Mouse (Mus musculus): ENCODE measurements at regions not wholly inside any gene's neighbourhood (a gene's known extent, or its start where the extent isn't known, plus 50 kb on each side); places are given as distances from the start of the nearest gene placed in this dataset.
A peak's percentile ranks its signal among the peaks of the same experiment; 100 is the strongest.

DNA sequence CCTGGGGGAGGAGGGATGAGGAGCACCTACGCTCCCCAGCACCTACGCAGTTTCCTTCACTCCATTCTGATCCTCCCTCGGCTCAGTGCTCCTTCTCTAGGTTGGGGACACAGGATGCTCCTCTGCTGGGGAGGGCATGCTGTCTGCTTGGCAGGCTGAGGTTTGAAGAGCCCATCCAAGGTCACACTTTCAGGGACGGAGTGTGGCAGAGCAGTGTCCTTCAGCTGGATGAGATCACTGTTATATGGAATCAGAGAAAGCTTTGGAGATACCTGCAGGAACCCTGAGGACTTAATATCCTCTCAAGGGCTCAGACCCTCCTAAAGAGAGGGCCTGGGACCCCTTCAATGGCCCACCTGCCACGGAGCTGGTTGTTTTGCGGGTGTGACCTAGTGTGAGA, 60.5 kb downstream of the Klhdc7a start:
- 89% methylated on average over 6 of the region's 6 CpGs for WGBS
- Histone ChIP-seq H3K9me3 (replicated peaks; ENCODE audit: control insufficient read depth, low read length) (no peaks in the 10 kb centered on the region), H3K36me3 (replicated peaks; ENCODE audit: control insufficient read depth, insufficient read depth, low read depth, low read length) (no peaks in the 10 kb centered on the region), H3K27ac (replicated peaks; ENCODE audit: low read depth, low read length) (no peak overlapping the region), H3K4me1 (ENCODE audit: control insufficient read depth, insufficient read depth, low read length) (no peaks in the 10 kb centered on the region), H3K9ac (replicated peaks; ENCODE audit: low read length) (no peak overlapping the region), H3K27me3 (ENCODE audit: control insufficient read depth, insufficient read depth, low read length) (no peaks in the 10 kb centered on the region), H3K4me3 (ENCODE audit: low read depth, low read length) (no peak overlapping the region), H3K4me2 (ENCODE audit: low read depth, low read length) (no peak overlapping the region)
- no peak for ATAC-seq (replicated peaks; ENCODE audit: insufficient number of reproducible peaks, low FRiP score, low TSS enrichment, low read depth)
- no peak for DNase-seq (ENCODE audit: low spot score)

DNA sequence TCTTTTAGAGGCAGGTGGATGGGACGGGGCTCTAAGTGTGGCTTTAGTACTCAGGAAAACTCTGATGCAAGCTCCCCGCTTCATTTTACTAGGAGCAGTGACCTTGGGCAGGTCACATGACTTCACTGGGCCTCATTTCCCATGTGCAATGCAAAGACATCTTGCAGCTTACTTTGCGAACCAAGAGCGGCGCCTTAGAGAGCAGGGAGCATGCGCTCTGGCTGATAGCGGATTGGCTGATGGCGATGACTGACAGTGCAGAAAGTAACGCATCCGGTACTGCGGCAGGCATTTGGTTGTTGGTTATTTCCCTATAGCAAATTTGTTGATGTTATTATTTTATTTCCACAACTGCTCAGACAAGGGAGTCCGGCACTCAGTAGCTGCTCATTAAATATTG, 61.6 kb downstream of the Klhdc7a start:
- WGBS, result 89% methylated on average over 12 of the region's 12 CpGs
- H3K27me3 ChIP-seq (ENCODE audit: control insufficient read depth, insufficient read depth, low read length), result no peaks in the 10 kb centered on the region
- DNase-seq (ENCODE audit: low spot score) (no peak), ATAC-seq (replicated peaks; ENCODE audit: insufficient number of reproducible peaks, low FRiP score, low TSS enrichment, low read depth) (no peak)
- no peaks in the 10 kb centered on the region for H3K4me1 ChIP-seq (ENCODE audit: control insufficient read depth, insufficient read depth, low read length)
- no peak overlapping the region for H3K4me3 ChIP-seq (ENCODE audit: low read depth, low read length)
- H3K9me3 ChIP-seq (replicated peaks; ENCODE audit: control insufficient read depth, low read length), result no peaks in the 10 kb centered on the region
- no peak overlapping the region for H3K27ac ChIP-seq (replicated peaks; ENCODE audit: low read depth, low read length)
- no peak overlapping the region for H3K9ac ChIP-seq (replicated peaks; ENCODE audit: low read length)
- H3K36me3 ChIP-seq (replicated peaks; ENCODE audit: control insufficient read depth, insufficient read depth, low read depth, low read length), result no peaks in the 10 kb centered on the region
- H3K4me2 ChIP-seq (ENCODE audit: low read depth, low read length), result no peak overlapping the region

DNA sequence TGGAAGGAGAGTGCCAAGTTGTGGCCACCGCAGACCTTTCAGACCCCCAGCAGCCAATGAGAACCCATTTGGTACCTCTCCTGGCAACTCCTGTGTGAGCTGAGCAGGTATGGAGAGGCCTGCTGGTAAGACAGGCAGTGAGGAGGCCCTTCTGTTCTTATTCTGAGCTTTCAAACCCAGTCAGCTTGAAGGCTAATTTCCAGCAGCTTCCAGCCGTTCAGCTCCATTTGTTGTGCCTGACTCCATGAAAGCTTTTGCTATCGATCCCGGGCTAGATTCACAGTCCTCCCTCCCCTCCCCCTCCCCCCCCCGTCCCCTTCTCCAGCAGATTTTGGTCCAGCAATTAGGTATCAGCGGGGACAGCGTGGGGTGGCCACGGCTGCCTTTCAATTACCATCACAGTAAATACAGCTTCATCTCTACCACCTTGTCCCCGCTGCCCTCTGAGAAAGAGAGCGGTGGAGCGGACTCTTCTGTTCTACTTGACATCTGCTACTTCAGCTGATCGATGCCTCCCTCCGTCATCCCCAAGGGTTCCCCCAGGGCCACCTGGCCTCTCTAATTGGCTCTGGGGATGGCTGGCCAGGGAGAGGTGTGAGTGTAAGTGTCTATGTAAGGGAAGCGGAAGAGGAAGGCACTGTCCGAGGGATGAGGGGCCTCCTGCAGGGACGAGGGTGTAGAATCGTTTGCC, 62.6 kb downstream of the Klhdc7a start:
- Histone ChIP-seq H3K4me1 (ENCODE audit: control insufficient read depth, insufficient read depth, low read length) (no peaks in the 10 kb centered on the region), H3K9me3 (replicated peaks; ENCODE audit: control insufficient read depth, low read length) (no peaks in the 10 kb centered on the region), H3K36me3 (replicated peaks; ENCODE audit: control insufficient read depth, insufficient read depth, low read depth, low read length) (no peaks in the 10 kb centered on the region), H3K27me3 (ENCODE audit: control insufficient read depth, insufficient read depth, low read length) (no peaks in the 10 kb centered on the region), H3K4me3 (ENCODE audit: low read depth, low read length) (no peak overlapping the region), H3K27ac (replicated peaks; ENCODE audit: low read depth, low read length) (no peak overlapping the region), H3K4me2 (ENCODE audit: low read depth, low read length) (no peak overlapping the region), H3K9ac (replicated peaks; ENCODE audit: low read length) (no peak overlapping the region)
- DNase-seq (ENCODE audit: low spot score), result no peak
- ATAC-seq (replicated peaks; ENCODE audit: insufficient number of reproducible peaks, low FRiP score, low TSS enrichment, low read depth), result 0 out of 2 replicates have a peak, but pooled peaks have one; percentile 23
- WGBS, result 44% methylated on average over 17 of the region's 17 CpGs

DNA sequence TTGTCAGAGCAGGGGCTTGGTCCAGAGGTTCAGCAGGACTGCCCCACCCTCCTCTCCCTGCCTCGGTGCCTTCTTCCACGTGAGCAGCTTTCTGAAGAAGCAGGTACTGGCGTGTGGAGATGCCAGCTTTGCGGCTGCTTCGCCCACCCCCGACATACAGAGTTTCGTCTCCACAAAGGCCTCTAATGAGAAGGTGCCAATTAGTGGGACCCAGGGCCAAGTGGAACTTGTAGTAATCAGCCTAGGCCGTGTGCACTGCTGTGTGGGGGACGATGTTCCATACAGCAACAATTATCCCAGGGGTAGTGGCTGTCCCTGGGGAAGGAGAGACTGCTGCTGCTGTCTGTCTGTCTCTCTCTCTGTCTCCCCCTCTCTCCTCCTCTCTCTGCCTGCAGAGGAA, 66.6 kb upstream of the Pax7 start:
- Histone ChIP-seq H3K4me3 (ENCODE audit: low read depth, low read length) (no peak overlapping the region), H3K27me3 (ENCODE audit: control insufficient read depth, insufficient read depth, low read length) (no peaks in the 10 kb centered on the region), H3K4me2 (ENCODE audit: low read depth, low read length) (no peak overlapping the region), H3K27ac (replicated peaks; ENCODE audit: low read depth, low read length) (no peak overlapping the region), H3K9me3 (replicated peaks; ENCODE audit: control insufficient read depth, low read length) (no peaks in the 10 kb centered on the region), H3K9ac (replicated peaks; ENCODE audit: low read length) (no peak overlapping the region), H3K4me1 (ENCODE audit: control insufficient read depth, insufficient read depth, low read length) (no peaks in the 10 kb centered on the region), H3K36me3 (replicated peaks; ENCODE audit: control insufficient read depth, insufficient read depth, low read depth, low read length) (no peaks in the 10 kb centered on the region)
- no peak for ATAC-seq (replicated peaks; ENCODE audit: insufficient number of reproducible peaks, low FRiP score, low TSS enrichment, low read depth)
- WGBS, result 78% methylated on average over 9 of the region's 9 CpGs
- no peak for DNase-seq (ENCODE audit: low spot score)

DNA sequence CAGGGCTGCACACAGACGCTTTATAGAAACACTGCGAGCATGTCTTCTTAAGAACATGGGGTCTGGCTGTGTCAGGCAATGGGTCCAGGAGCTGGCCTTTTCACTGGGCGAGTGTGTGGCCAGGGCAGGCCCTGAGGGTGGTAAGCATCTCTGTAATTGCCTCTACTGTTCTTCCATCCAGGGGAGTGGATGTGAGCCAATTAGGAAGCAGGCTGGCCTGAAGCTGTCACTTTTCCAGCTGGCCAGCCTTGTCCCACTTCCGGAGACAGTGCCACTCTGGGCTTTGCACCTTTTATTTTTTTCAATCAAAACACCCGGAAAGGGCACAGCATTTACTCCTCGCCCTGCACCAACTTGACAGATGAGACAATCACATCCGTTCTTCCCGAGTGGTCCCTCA, 66.1 kb upstream of the Pax7 start:
- ATAC-seq (replicated peaks; ENCODE audit: insufficient number of reproducible peaks, low FRiP score, low TSS enrichment, low read depth) (no peak), DNase-seq (ENCODE audit: low spot score) (no peak)
- Histone ChIP-seq H3K4me2 (ENCODE audit: low read depth, low read length) (no peak overlapping the region), H3K27me3 (ENCODE audit: control insufficient read depth, insufficient read depth, low read length) (no peaks in the 10 kb centered on the region), H3K27ac (replicated peaks; ENCODE audit: low read depth, low read length) (no peak overlapping the region), H3K4me1 (ENCODE audit: control insufficient read depth, insufficient read depth, low read length) (no peaks in the 10 kb centered on the region), H3K4me3 (ENCODE audit: low read depth, low read length) (no peak overlapping the region), H3K9ac (replicated peaks; ENCODE audit: low read length) (no peak overlapping the region), H3K36me3 (replicated peaks; ENCODE audit: control insufficient read depth, insufficient read depth, low read depth, low read length) (no peaks in the 10 kb centered on the region), H3K9me3 (replicated peaks; ENCODE audit: control insufficient read depth, low read length) (no peaks in the 10 kb centered on the region)
- WGBS, result 77% methylated on average over 8 of the region's 8 CpGs

DNA sequence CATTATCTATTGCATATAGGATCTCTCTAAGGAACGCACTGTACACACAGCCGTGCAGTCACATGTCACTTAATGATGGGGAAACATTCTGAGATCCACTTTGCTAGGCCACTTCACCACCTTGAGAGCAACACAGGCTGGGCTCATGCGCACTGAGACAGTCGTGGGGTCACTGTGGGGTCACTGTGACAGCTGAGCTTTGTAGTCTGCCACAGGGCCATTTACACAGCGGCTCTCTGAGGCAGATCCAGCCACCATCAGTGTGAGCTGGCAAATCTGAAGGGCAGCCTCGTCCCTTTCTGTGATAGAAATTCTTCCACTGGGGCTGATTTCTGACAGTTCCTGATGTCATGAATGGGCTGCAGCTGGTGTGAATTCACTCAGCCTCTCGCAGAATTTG, 59.4 kb upstream of the Pax7 start:
- no peak for ATAC-seq (replicated peaks; ENCODE audit: insufficient number of reproducible peaks, low FRiP score, low TSS enrichment, low read depth)
- no peak overlapping the region for H3K27ac ChIP-seq (replicated peaks; ENCODE audit: low read depth, low read length)
- 59% methylated on average over 7 of the region's 7 CpGs for WGBS
- no peaks in the 10 kb centered on the region for H3K36me3 ChIP-seq (replicated peaks; ENCODE audit: control insufficient read depth, insufficient read depth, low read depth, low read length)
- no peak overlapping the region for H3K4me3 ChIP-seq (ENCODE audit: low read depth, low read length)
- no peak for DNase-seq (ENCODE audit: low spot score)
- no peaks in the 10 kb centered on the region for H3K27me3 ChIP-seq (ENCODE audit: control insufficient read depth, insufficient read depth, low read length)
- H3K9me3 ChIP-seq (replicated peaks; ENCODE audit: control insufficient read depth, low read length), result no peaks in the 10 kb centered on the region
- H3K4me2 ChIP-seq (ENCODE audit: low read depth, low read length), result no peak overlapping the region
- no peaks in the 10 kb centered on the region for H3K4me1 ChIP-seq (ENCODE audit: control insufficient read depth, insufficient read depth, low read length)
- no peak overlapping the region for H3K9ac ChIP-seq (replicated peaks; ENCODE audit: low read length)

DNA sequence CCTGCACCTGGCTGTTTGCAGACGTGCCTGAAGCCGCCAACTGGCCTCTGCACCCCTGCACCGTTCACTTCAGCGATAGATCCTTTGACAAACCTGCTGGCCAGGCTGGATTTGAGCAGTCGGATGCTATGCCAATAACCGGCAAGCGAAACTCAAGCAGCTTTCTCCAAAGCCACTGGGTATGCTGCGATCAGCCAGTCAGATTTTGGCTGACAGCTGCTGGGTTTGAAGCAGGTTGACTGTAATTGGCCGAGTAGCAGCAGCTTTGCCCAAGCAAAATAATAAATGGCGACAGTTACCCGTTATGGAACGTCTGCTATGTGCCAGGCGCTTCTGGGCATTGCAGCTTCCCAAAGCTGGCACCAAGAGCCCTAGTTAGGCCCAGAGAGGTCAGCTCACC, 55.7 kb upstream of the Pax7 start:
- H3K9ac ChIP-seq (replicated peaks; ENCODE audit: low read length), result no peak overlapping the region
- H3K36me3 ChIP-seq (replicated peaks; ENCODE audit: control insufficient read depth, insufficient read depth, low read depth, low read length), result no peaks in the 10 kb centered on the region
- DNase-seq (ENCODE audit: low spot score) (no peak), ATAC-seq (replicated peaks; ENCODE audit: insufficient number of reproducible peaks, low FRiP score, low TSS enrichment, low read depth) (no peak)
- H3K4me3 ChIP-seq (ENCODE audit: low read depth, low read length), result no peak overlapping the region
- H3K27ac ChIP-seq (replicated peaks; ENCODE audit: low read depth, low read length), result no peak overlapping the region
- 83% methylated on average over 13 of the region's 13 CpGs for WGBS
- H3K4me1 ChIP-seq (ENCODE audit: control insufficient read depth, insufficient read depth, low read length), result no peaks in the 10 kb centered on the region
- H3K4me2 ChIP-seq (ENCODE audit: low read depth, low read length), result no peak overlapping the region
- no peaks in the 10 kb centered on the region for H3K27me3 ChIP-seq (ENCODE audit: control insufficient read depth, insufficient read depth, low read length)
- H3K9me3 ChIP-seq (replicated peaks; ENCODE audit: control insufficient read depth, low read length), result no peaks in the 10 kb centered on the region

Measured in embryonic facial prominence, embryonic 11.5 days (tissue).